Mouse (Mus musculus) E14TG2a.4 (cell line): ENCODE data around the gene Sept9.

ENCODE experiments used
- CTCF ChIP-seq: conservative IDR thresholded peaks from 2 replicates; pipeline ENCODE4 v1.5.1; 2014; ENCODE audit warnings: low read length
- NANOG ChIP-seq: IDR thresholded peaks from 2 replicates; pipeline ENCODE4 v1.6.1; 2014; ENCODE audit warnings: borderline replicate concordance, low read length, mixed read lengths
- POU5F1 ChIP-seq: IDR thresholded peaks from 2 replicates; pipeline ENCODE4 v1.6.1; 2014; ENCODE audit warnings: low read length, borderline replicate concordance

- TF ChIP-seq CTCF (no peak), POU5F1 (no peak), NANOG (no peak)
Observed at GRCm38 (mm10) chr11:117370262-117370850, 170.9 kb downstream of the Sept9 start.
